Mouse (Mus musculus): ENCODE data around the gene St3gal6.
"Not testable (repeated sequence)": the region's sequence is repeated elsewhere in the genome, so short reads cannot be mapped to it uniquely, and the experiment has no call there.

DNA sequence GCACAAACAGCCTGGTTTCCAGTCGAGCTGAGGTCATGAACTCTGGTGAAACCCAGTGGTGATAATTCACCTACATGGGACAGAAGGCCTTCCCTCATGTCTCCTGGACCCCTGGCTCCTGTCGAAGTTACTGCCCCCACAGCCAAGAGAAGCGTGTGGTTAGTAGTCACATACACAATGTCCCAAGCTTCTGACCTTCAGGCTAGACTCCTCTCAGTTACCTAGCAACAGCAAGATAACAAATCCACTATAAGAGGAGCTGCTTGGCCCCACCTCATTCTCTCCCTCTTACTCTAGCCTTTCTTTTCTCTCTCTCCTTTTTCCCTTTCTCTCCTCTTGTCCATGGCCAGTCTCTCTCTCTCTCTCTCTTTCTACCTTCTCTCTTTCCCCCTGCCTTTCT, 64.1 kb downstream of the St3gal6 start:
- TF ChIP-seq CTCF (IDR thresholded peaks at IDR 0.05); POLR2A (IDR thresholded peaks at IDR 0.05; ENCODE audit: insufficient read depth, low read depth, low read length): not testable (repeated sequence)

All from heart, adult 2 months (tissue).